Mouse (Mus musculus): ENCODE measurements around the gene Lasp1.

DNA sequence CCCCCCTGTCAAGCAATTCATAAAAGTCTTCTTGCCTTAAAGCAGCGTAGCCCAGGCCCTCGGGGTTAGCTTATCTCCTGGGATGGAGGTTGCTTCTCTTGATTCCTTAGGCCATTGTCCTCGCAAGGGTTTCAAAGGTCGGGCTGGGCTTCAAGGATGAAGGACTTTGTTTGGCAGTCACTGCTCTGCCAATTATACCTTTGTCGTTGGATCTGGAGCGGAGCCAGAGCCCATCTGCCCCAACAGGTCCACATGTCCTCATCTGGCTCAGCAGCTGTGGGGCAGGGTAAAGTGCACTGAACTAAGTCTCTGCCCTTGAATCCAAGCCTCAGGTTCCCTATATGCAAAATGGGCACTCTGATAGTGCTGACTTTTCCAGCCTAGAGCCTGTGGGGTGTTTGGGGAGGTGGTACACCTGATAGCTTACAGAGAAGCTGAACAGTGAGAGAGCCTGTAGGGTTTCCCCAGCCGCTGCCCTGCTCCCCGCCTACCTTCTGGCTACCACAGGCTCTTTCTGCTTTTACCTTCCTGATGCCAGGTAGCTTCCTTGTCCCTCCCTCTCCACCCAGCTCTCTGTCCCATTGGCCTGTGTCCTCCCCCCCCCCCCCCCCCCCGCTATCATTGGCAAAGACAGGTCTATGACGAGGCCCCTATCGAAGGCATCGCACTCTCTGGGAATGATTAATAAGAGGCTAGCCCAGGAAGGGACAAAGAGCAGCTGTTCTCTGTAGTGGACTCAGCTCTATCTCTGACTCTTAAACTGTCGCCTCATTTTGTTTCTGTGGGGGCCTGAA lies 13.0 kb downstream of the Lasp1 start:
- no peak for TF ChIP-seq GATA1 (IDR thresholded peaks at IDR 0.05; ENCODE audit: borderline replicate concordance, low read length)
- no peak for TF ChIP-seq FLI1 (IDR thresholded peaks at IDR 0.05; ENCODE audit: low read length)

All from megakaryocyte, embryonic 14.5 days (primary cell).